Comparison of ENCODE assay signal across 22 mouse cellular contexts in the genomic region with DNA sequence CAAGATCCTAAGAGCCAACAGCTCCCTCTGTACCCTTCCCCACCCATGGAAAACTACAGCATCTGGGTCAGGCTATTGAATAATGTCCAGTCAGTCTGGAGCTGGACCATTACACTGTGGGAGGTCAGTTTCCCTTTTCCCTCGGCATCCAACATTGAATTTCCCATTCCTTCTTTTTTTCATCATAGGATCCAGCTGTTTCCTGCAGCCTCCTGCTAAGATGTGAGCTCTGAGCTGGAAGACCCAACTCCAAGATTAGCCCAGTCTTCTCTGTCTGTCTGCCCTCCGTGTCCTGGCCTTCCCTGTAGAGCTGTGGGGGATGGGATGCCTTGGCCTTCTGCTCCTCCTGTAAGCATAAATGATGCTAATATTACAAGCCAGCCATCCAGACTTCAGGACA.
DNase-seq lines count a peak whose midpoint lies in the region; ATAC-seq and TF ChIP-seq lines count a peak whose summit lies in the region.
"Had no signal": no experiment of that assay in that cellular context is flagged by ENCODE, and none has a peak within 500 bp of the region (broad histone marks: within the 10 kb centered on the region; RNA-seq: fewer than 3 reads in every experiment).

No protein-coding gene starts in this region.

- H3K9ac ChIP-seq in kidney, postnatal 0 days (ENCODE audit: low read depth, low read length) = no peak overlapping the region
- no peak overlapping the region for H3K9ac ChIP-seq in midbrain, postnatal 0 days (replicated peaks; ENCODE audit: low read length, poor library complexity, severe bottlenecking)
- H3K9ac ChIP-seq: forebrain, embryonic 15.5 days; hindbrain, embryonic 12.5 days; limb, embryonic 15.5 days; liver, embryonic 15.5 days; lung, embryonic 15.5 days had no signal

- no peaks in the 10 kb centered on the region for H3K36me3 ChIP-seq in kidney, postnatal 0 days (ENCODE audit: insufficient read depth, low read length)
- no peaks in the 10 kb centered on the region for H3K36me3 ChIP-seq in midbrain, postnatal 0 days (ENCODE audit: insufficient read depth, low read length)
- H3K36me3 ChIP-seq: embryonic facial prominence, embryonic 10.5 days; forebrain, embryonic 15.5 days; hindbrain, embryonic 12.5 days; limb, embryonic 15.5 days; liver, embryonic 15.5 days; lung, embryonic 15.5 days had no signal

- no peak overlapping the region for H3K4me2 ChIP-seq in kidney, postnatal 0 days (ENCODE audit: low read length)
- H3K4me2 ChIP-seq in midbrain, postnatal 0 days (ENCODE audit: low read depth, low read length, poor library complexity, severe bottlenecking) = no peak overlapping the region
- H3K4me2 ChIP-seq: forebrain, embryonic 15.5 days; hindbrain, embryonic 12.5 days; limb, embryonic 15.5 days; liver, embryonic 15.5 days; lung, embryonic 15.5 days had no signal

- H3K4me1 ChIP-seq in kidney, postnatal 0 days (replicated peaks; ENCODE audit: insufficient read depth, low read length) = 0 out of 2 replicates have a peak, but pooled peaks cover 3% of the 10 kb centered on the region
- H3K4me1 ChIP-seq in midbrain, postnatal 0 days (ENCODE audit: insufficient read depth, low read length) = no peaks in the 10 kb centered on the region
- H3K4me1 ChIP-seq: forebrain, embryonic 15.5 days; hindbrain, embryonic 12.5 days; limb, embryonic 15.5 days; liver, embryonic 15.5 days; lung, embryonic 15.5 days had no signal

- no peaks in the 10 kb centered on the region for H3K9me3 ChIP-seq in kidney, postnatal 0 days (replicated peaks; ENCODE audit: low read length)
- no peaks in the 10 kb centered on the region for H3K9me3 ChIP-seq in midbrain, postnatal 0 days (ENCODE audit: low read length)
- H3K9me3 ChIP-seq: embryonic facial prominence, embryonic 10.5 days; forebrain, embryonic 15.5 days; hindbrain, embryonic 12.5 days; limb, embryonic 15.5 days; liver, embryonic 15.5 days; lung, embryonic 15.5 days had no signal

- ATAC-seq in kidney, postnatal 0 days (replicated peaks; ENCODE audit: low FRiP score, low read depth) = no peak
- ATAC-seq in midbrain, postnatal 0 days (ENCODE audit: low FRiP score) = no peak
- ATAC-seq: CD4-positive, CD25-positive, alpha-beta regulatory T cell, adult 4 months; forebrain, embryonic 15.5 days; intestine, postnatal 0 days; midbrain, embryonic 16.5 days had no signal

- intact Hi-C loops in gastrocnemius, adult 2 months (cut with DNase I) = no loop called here

- 55% methylated on average over 2 of the region's 2 CpGs for WGBS in kidney, postnatal 0 days
- WGBS in midbrain, postnatal 0 days = 67% methylated on average over 2 of the region's 2 CpGs

- peak; percentile 26 for DNase-seq in gastrocnemius, adult 2 months
- no peak for DNase-seq in gastrocnemius, postnatal 4 days (ENCODE audit: low spot score in 2 of 2)
- DNase-seq in kidney, postnatal 0 days (ENCODE audit: low spot score) = peak; percentile 42
- DNase-seq in kidney, adult 9 months = no peak
- DNase-seq in heart, adult 9 months (ENCODE audit: low spot score in 2 of 2) = peak; percentile 28 to 30
- DNase-seq in heart, postnatal 4 days = peak; percentile 16
- no peak for DNase-seq in midbrain, postnatal 0 days (ENCODE audit: low spot score)
- DNase-seq: adrenal gland, postnatal 14 days; cerebellum, adult 9-10 months; left cerebral cortex, postnatal 4 days; right cerebral cortex, adult 18-20 months; thymus, adult 2 months had no signal

- no peaks in the 10 kb centered on the region for H3K27me3 ChIP-seq in kidney, postnatal 0 days (ENCODE audit: insufficient read depth, low read length)
- H3K27me3 ChIP-seq in midbrain, postnatal 0 days (ENCODE audit: insufficient read depth, low read length) = no peaks in the 10 kb centered on the region
- H3K27me3 ChIP-seq: forebrain, embryonic 15.5 days; hindbrain, embryonic 12.5 days; limb, embryonic 15.5 days; liver, embryonic 15.5 days; lung, embryonic 15.5 days had no signal

- no peak overlapping the region for H3K4me3 ChIP-seq in gastrocnemius, adult 2 months
- no peak overlapping the region for H3K4me3 ChIP-seq in kidney, postnatal 0 days (replicated peaks; ENCODE audit: low read depth, low read length)
- no peak overlapping the region for H3K4me3 ChIP-seq in midbrain, postnatal 0 days (ENCODE audit: low read depth, low read length)
- H3K4me3 ChIP-seq: embryonic facial prominence, embryonic 10.5 days; forebrain, embryonic 15.5 days; hindbrain, embryonic 12.5 days; limb, embryonic 15.5 days; liver, embryonic 15.5 days; lung, embryonic 15.5 days had no signal

- H3K27ac ChIP-seq in gastrocnemius, adult 2 months = no peak overlapping the region
- H3K27ac ChIP-seq in kidney, postnatal 0 days = no peak overlapping the region
- H3K27ac ChIP-seq in midbrain, postnatal 0 days (ENCODE audit: low read depth, low read length) = no peak overlapping the region
- H3K27ac ChIP-seq: embryonic facial prominence, embryonic 10.5 days; forebrain, embryonic 15.5 days; hindbrain, embryonic 12.5 days; limb, embryonic 15.5 days; liver, embryonic 15.5 days; lung, embryonic 15.5 days; macrophage had no signal

- TF ChIP-seq CTCF in gastrocnemius, adult 2 months (IDR thresholded peaks at IDR 0.05) = no peak
- no peak for TF ChIP-seq CTCF in kidney, postnatal 0 days (IDR thresholded peaks at IDR 0.05; ENCODE audit: low read depth)
- no peak for TF ChIP-seq CTCF in midbrain, postnatal 0 days (IDR thresholded peaks at IDR 0.05)

Comparison
In these comparisons a context has a peak if more than half of its experiments do, and no peak if none do; other contexts are left out.
1. DNase-seq: peak in gastrocnemius, adult 2 months (single experiment), kidney, postnatal 0 days (single experiment), heart, adult 9 months (2 of 2) and heart, postnatal 4 days (single experiment); none in gastrocnemius, postnatal 4 days (0 of 2), kidney, adult 9 months (single experiment) and midbrain, postnatal 0 days (single experiment).